Mouse (Mus musculus) intestine, postnatal 0 days (tissue): ENCODE data around the gene Garem2. TPM values are rescaled to one million over a fixed set of nuclear protein-coding genes. Genes with fewer than 3 reads are reported as not detected.

Source experiments
- ATAC-seq: fragments of 200-750 bp; cut with Nextera tagmentation; 2 replicates; pipeline ENCODE4 v1.8.0; 2017; ENCODE audit warnings: mild to moderate bottlenecking, moderate TSS enrichment, moderate library complexity
- H3K27ac ChIP-seq: fragments of 300-500 bp; sonication (generic); 2 replicates; pipeline ENCODE4 v1.5.1; 2014; ENCODE audit warnings: mild to moderate bottlenecking, low read depth, low read length, moderate library complexity
- H3K27me3 ChIP-seq: fragments of 300-500 bp; sonication (generic); replicated peaks from 2 replicates; pipeline ENCODE4 v1.6.1; 2014; ENCODE audit warnings: low read length, mixed read lengths; ENCODE audit not compliant: control insufficient read depth, insufficient read depth
- H3K36me3 ChIP-seq: fragments of 300-500 bp; sonication (generic); 2 replicates; pipeline ENCODE4 v1.6.1; 2014; ENCODE audit warnings: mild to moderate bottlenecking, moderate library complexity; ENCODE audit not compliant: control insufficient read depth, insufficient read depth
- H3K4me1 ChIP-seq: fragments of 300-500 bp; sonication (generic); replicated peaks from 2 replicates; pipeline ENCODE4 v1.6.1; 2014; ENCODE audit warnings: antibody characterized with exemption, low read length, mixed read lengths; ENCODE audit not compliant: control insufficient read depth, insufficient read depth
- H3K4me2 ChIP-seq: fragments of 300-500 bp; sonication (generic); replicated peaks from 2 replicates; pipeline ENCODE4 v1.6.1; 2014; ENCODE audit warnings: low read depth, mild to moderate bottlenecking, moderate library complexity
- H3K4me3 ChIP-seq: fragments of 300-500 bp; sonication (generic); 2 replicates; pipeline ENCODE4 v1.5.1; 2014; ENCODE audit warnings: low read depth, low read length
- H3K9ac ChIP-seq: fragments of 300-500 bp; sonication (generic); 2 replicates; pipeline ENCODE4 v1.6.1; 2014; ENCODE audit warnings: mild to moderate bottlenecking, low read depth, low read length
- H3K9me3 ChIP-seq: fragments of 300-500 bp; sonication (generic); 2 replicates; pipeline ENCODE4 v1.6.1; 2016; ENCODE audit warnings: mixed run types; ENCODE audit not compliant: control insufficient read depth
- CTCF ChIP-seq: sonication (generic); IDR thresholded peaks from 2 replicates; pipeline ENCODE4 v1.5.1; 2016; ENCODE audit warnings: low read depth, mild to moderate bottlenecking, control low read depth, antibody characterized with exemption, moderate library complexity
- WGBS: fragments of 180-500 bp; shearing (Covaris S2); extraction: QIAGEN DNeasy Blood & Tissue Kit; methylation state at CpG from one replicate; pipeline ENCODE4 v1.1.7; 2014; 5-methylcytosine and 5-hydroxymethylcytosine counted together
- polyA plus RNA-seq: library from polyadenylated mRNA; unstranded; fragments of >200 nt; fragmentation: Nextera tagmentation; extraction: Ambion mirVana; gene quantifications from 2 replicates; pipeline ENCODE4 v1.2.1, GENCODE M21; 2015

The Garem2 gene
- polyA plus RNA-seq, 1 experiment from 2014 or later, result 0.20 TPM

DNA sequence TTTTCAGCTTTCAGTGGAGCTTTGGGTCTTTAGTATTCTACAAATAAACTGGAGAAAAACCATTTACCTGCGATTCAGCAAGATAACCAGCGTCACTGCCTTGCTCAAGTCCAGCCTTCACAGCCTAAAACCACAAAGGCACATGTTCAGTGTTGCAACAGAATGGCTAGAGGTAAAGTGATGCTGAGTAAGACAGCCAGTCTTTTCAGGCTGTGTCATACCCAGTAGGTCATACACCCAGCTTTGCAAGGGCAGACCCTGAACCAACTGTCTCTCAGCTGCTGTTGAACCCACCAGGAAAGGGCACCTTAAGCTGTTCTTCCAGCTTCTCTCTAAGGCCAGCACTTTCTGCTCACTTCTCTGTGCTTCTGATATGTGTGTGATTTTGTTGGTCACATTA, 27.2 kb downstream of the Garem2 start:
- H3K36me3 ChIP-seq, result peaks cover 78% of the 10 kb centered on the region
- H3K4me2 ChIP-seq, result no peak overlapping the region
- H3K27me3 ChIP-seq, result no peaks in the 10 kb centered on the region
- no peak for ATAC-seq
- no peak overlapping the region for H3K27ac ChIP-seq
- 88% methylated on average over 2 of the region's 2 CpGs for WGBS
- TF ChIP-seq CTCF, result no peak
- no peak overlapping the region for H3K9ac ChIP-seq
- no peaks in the 10 kb centered on the region for H3K9me3 ChIP-seq
- H3K4me3 ChIP-seq, result no peak overlapping the region
- no peaks in the 10 kb centered on the region for H3K4me1 ChIP-seq

DNA sequence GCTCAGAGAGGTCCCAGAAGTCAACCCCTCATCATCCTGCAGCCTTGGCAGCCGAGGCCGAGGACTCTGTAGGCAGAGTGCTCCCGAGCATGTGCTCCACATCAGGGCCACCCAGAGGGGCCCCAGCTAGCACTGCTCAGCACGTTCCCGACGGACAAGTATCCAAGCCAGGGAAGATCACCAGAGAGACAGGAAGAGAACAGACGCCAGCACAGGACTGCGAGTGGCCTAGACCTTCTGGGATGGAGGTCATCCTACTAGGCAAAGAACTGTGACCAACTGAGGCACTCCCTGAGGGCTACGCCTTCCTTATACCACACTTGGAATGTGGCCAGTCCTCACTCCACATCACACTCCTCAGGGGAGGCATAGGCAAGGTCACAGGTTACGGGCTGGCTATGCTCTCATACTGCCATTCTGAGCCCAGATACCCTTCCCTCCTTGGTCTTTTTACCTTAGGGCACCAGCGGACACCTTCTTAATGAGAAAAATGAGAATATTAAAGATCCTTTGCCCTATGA, 30.8 kb downstream of the Garem2 start:
- no peaks in the 10 kb centered on the region for H3K27me3 ChIP-seq
- H3K4me1 ChIP-seq, result no peaks in the 10 kb centered on the region
- no peak for TF ChIP-seq CTCF
- H3K4me2 ChIP-seq, result no peak overlapping the region
- peaks cover 80% of the 10 kb centered on the region for H3K36me3 ChIP-seq
- H3K9ac ChIP-seq, result no peak overlapping the region
- no peaks in the 10 kb centered on the region for H3K9me3 ChIP-seq
- H3K27ac ChIP-seq, result no peak overlapping the region
- WGBS, result 92% methylated on average over 11 of the region's 11 CpGs
- ATAC-seq, result no peak
- no peak overlapping the region for H3K4me3 ChIP-seq

DNA sequence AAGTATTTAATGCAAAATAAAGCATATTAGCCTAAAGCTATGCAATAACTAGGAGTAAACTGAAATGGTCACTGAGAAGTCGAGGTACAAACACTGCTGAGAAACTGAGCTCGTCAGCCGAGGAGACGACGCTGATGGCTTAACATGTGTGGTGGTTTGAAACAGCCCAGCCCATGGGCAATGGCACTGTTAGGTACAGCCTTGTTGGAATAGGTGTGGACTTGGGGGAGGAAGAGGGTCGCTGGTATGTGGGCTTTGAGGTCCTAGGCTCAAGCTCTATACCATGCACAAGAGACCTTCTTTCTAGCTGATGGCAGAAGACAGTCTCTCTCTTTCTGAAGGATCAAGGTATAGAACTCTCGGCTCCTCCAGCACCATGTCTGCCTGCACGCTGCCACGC, 32.3 kb downstream of the Garem2 start:
- Histone ChIP-seq H3K4me1 (no peaks in the 10 kb centered on the region), H3K4me2 (no peak overlapping the region), H3K27ac (no peak overlapping the region), H3K9ac (no peak overlapping the region), H3K27me3 (no peaks in the 10 kb centered on the region), H3K9me3 (no peaks in the 10 kb centered on the region), H3K36me3 (peaks cover 84% of the 10 kb centered on the region), H3K4me3 (no peak overlapping the region)
- no peak for TF ChIP-seq CTCF
- ATAC-seq, result no peak
- 91% methylated on average over 9 of the region's 9 CpGs for WGBS

- TF ChIP-seq CTCF, result no peak
- Histone ChIP-seq H3K4me2 (no peak overlapping the region), H3K4me1 (no peaks in the 10 kb centered on the region), H3K36me3 (peaks cover 84% of the 10 kb centered on the region), H3K9ac (no peak overlapping the region), H3K27ac (no peak overlapping the region), H3K27me3 (no peaks in the 10 kb centered on the region), H3K4me3 (no peak overlapping the region), H3K9me3 (no peaks in the 10 kb centered on the region)
- 85% methylated on average over 4 of the region's 4 CpGs for WGBS
- no peak for ATAC-seq
Measured at GRCm38 (mm10) chr5:30138193-30138592, 33.2 kb downstream of the Garem2 start.

GRCm38 (mm10) chr5:30146526-30146925, 41.6 kb downstream of the Garem2 start:
- Histone ChIP-seq H3K36me3 (peaks cover 69% of the 10 kb centered on the region), H3K27ac (no peak overlapping the region), H3K4me2 (no peak overlapping the region), H3K27me3 (no peaks in the 10 kb centered on the region), H3K4me3 (no peak overlapping the region), H3K4me1 (0 out of 2 replicates have a peak, but pooled peaks cover 3% of the 10 kb centered on the region), H3K9ac (no peak overlapping the region), H3K9me3 (no peaks in the 10 kb centered on the region)
- 82% methylated on average over 6 of the region's 6 CpGs for WGBS
- ATAC-seq, result no peak
- no peak for TF ChIP-seq CTCF

DNA sequence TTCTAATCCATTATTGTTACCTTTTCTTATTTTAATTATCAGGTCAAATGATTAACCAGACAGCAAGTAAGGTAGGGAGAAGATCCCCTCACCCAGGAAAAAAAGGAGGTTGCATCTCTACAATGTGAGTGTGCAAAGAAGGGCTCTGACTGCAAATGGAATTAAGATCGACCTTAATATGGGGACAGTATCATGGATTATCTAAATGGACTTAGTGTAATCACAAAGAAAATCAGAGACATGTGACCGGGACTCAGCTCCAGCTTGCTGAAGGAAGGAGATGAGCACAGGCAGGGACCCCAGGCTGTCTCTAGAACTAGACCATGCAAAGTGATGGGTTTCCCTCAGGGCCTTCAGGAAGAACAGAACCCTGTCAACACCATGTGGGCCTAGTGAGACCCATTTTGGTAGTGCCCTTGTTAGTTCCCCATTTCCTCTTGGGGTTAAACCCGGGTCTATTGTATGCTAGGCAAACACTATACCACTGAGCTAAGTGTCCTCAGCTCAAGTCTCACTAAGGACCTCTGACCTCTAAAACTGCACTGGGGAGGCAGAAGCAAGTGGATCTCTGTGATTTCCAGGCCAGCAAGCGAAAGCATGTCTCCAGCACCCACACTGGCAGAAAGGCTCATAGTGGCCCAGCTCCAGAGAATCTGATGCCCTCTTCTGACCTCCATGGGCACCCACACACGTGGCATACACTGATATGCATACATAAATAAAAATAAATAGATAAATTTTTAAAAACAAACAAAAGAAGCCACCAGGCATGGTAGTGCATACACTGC, 43.4 kb downstream of the Garem2 start:
- Histone ChIP-seq H3K36me3 (peaks cover 53% of the 10 kb centered on the region), H3K4me1 (0 out of 2 replicates have a peak, but pooled peaks cover 3% of the 10 kb centered on the region), H3K4me3 (no peak overlapping the region), H3K4me2 (no peak overlapping the region), H3K27me3 (no peaks in the 10 kb centered on the region), H3K9ac (no peak overlapping the region), H3K9me3 (no peaks in the 10 kb centered on the region), H3K27ac (no peak overlapping the region)
- ATAC-seq, result no peak
- no peak for TF ChIP-seq CTCF
- WGBS, result 74% methylated on average over 5 of the region's 5 CpGs
